Mouse (Mus musculus) liver, postnatal 0 days (tissue): Measurements from ENCODE around the gene Srp72. TPM values are rescaled to one million over a fixed set of nuclear protein-coding genes. Genes with fewer than 3 reads are reported as not detected.
A peak's percentile ranks its signal among the peaks of the same experiment; 100 is the strongest.

Experiments used
- ATAC-seq: fragments of 200-750 bp; cut with Nextera tagmentation; 2 replicates; pipeline ENCODE4 v1.8.0; 2017; ENCODE audit warnings: mild to moderate bottlenecking, moderate library complexity
- DNase-seq: peaks from one replicate; pipeline ENCODE4 v3.0.0-alpha.2; 2016
- H3K27ac ChIP-seq: fragments of 300-500 bp; sonication (generic); 2 replicates; pipeline ENCODE4 v1.5.1; 2014; ENCODE audit warnings: antibody characterized with exemption, moderate library complexity, mild to moderate bottlenecking, low read depth
- H3K27me3 ChIP-seq: fragments of 300-500 bp; sonication (generic); 2 replicates; pipeline ENCODE4 v1.6.1; 2014; ENCODE audit warnings: low read length, control low read depth, mixed read lengths; ENCODE audit not compliant: insufficient read depth
- H3K36me3 ChIP-seq: fragments of 300-500 bp; sonication (generic); replicated peaks from 2 replicates; pipeline ENCODE4 v1.6.1; 2014; ENCODE audit warnings: mild to moderate bottlenecking, control low read depth, low read length, moderate library complexity, mixed read lengths; ENCODE audit not compliant: insufficient read depth
- H3K4me1 ChIP-seq: fragments of 300-500 bp; sonication (generic); 2 replicates; pipeline ENCODE4 v1.6.1; 2014; ENCODE audit warnings: antibody characterized with exemption, mild to moderate bottlenecking, control low read depth; ENCODE audit not compliant: insufficient read depth
- H3K4me2 ChIP-seq: fragments of 300-500 bp; sonication (generic); 2 replicates; pipeline ENCODE4 v1.6.1; 2014; ENCODE audit warnings: low read depth, mild to moderate bottlenecking, low read length, moderate library complexity, mixed read lengths
- H3K4me3 ChIP-seq: fragments of 300-500 bp; sonication (generic); 2 replicates; pipeline ENCODE4 v1.5.1; 2014; ENCODE audit warnings: low read depth, low read length
- H3K9ac ChIP-seq: fragments of 300-500 bp; sonication (generic); replicated peaks from 2 replicates; pipeline ENCODE4 v1.6.1; 2014; ENCODE audit warnings: mild to moderate bottlenecking, moderate library complexity
- H3K9me3 ChIP-seq: fragments of 300-500 bp; sonication (generic); 2 replicates; pipeline ENCODE4 v1.6.1; 2016; ENCODE audit warnings: mild to moderate bottlenecking, control low read depth, low read length, mixed read lengths
- CTCF ChIP-seq: sonication (generic); IDR thresholded peaks from 2 replicates; pipeline ENCODE4 v1.5.1; 2016; ENCODE audit warnings: antibody characterized with exemption, low read depth
- EP300 ChIP-seq: IDR thresholded peaks from 2 replicates; pipeline ENCODE4 v1.6.1; 2016; ENCODE audit warnings: antibody characterized with exemption, low read depth, mild to moderate bottlenecking
- WGBS: fragments of 180-500 bp; shearing (Covaris S2); extraction: QIAGEN DNeasy Blood & Tissue Kit; methylation state at CpG from one replicate; pipeline ENCODE4 v1.1.7; 2014; ENCODE audit not compliant: insufficient replicate concordance; 5-methylcytosine and 5-hydroxymethylcytosine counted together
- polyA plus RNA-seq: library from polyadenylated mRNA; unstranded; fragments of >200 nt; fragmentation: Nextera tagmentation; extraction: Ambion mirVana; gene quantifications from 2 replicates; pipeline ENCODE4 v1.2.1, GENCODE M21; 2015

Gene Srp72
- polyA plus RNA-seq, 1 experiment from 2014 or later, result 34.4 TPM

- Histone ChIP-seq H3K36me3 (peaks cover 8% of the 10 kb centered on the region), H3K4me3 (no peak overlapping the region), H3K4me2 (no peak overlapping the region), H3K4me1 (peaks cover 15% of the 10 kb centered on the region), H3K27me3 (no peaks in the 10 kb centered on the region), H3K9ac (no peak overlapping the region), H3K9me3 (no peaks in the 10 kb centered on the region), H3K27ac (peak overlapping the region; percentile 34; the same call in 1 of the 2 replicates)
- WGBS, result 67% methylated on average over 4 of the region's 4 CpGs
- ATAC-seq (peak; percentile 84), DNase-seq (no peak)
- TF ChIP-seq EP300 (no peak), CTCF (no peak)
Observed at GRCm38 (mm10) chr5:76942505-76942904, 32.0 kb upstream of the Srp72 start.

GRCm38 (mm10) chr5:76944965-76945677, 29.4 kb upstream of the Srp72 start:
- no peak overlapping the region for H3K27ac ChIP-seq
- H3K36me3 ChIP-seq, result peaks cover 5% of the 10 kb centered on the region; the same call in 1 of the 2 replicates
- H3K9ac ChIP-seq, result no peak overlapping the region
- H3K4me3 ChIP-seq, result no peak overlapping the region
- TF ChIP-seq CTCF (no peak), EP300 (no peak)
- H3K9me3 ChIP-seq, result no peaks in the 10 kb centered on the region
- WGBS, result 59% methylated on average over 6 of the region's 6 CpGs
- no peaks in the 10 kb centered on the region for H3K27me3 ChIP-seq
- DNase-seq (no peak), ATAC-seq (no peak)
- no peak overlapping the region for H3K4me2 ChIP-seq
- H3K4me1 ChIP-seq, result peaks cover 32% of the 10 kb centered on the region

GRCm38 (mm10) chr5:76945678-76946033, 28.8 kb upstream of the Srp72 start:
- ATAC-seq, result no peak
- Histone ChIP-seq H3K9ac (no peak overlapping the region), H3K9me3 (no peaks in the 10 kb centered on the region), H3K27ac (no peak overlapping the region), H3K27me3 (no peaks in the 10 kb centered on the region), H3K4me2 (no peak overlapping the region), H3K4me3 (no peak overlapping the region), H3K4me1 (peaks cover 37% of the 10 kb centered on the region), H3K36me3 (peaks cover 5% of the 10 kb centered on the region; the same call in 1 of the 2 replicates)
- 75% methylated on average over 2 of the region's 2 CpGs for WGBS
- TF ChIP-seq CTCF (no peak), EP300 (no peak)
- DNase-seq, result no peak

- Histone ChIP-seq H3K27me3 (no peaks in the 10 kb centered on the region), H3K27ac (no peak overlapping the region)
- 57% methylated on average over 4 of the region's 4 CpGs for WGBS
Observed at GRCm38 (mm10) chr5:76947142-76947541, 27.3 kb upstream of the Srp72 start.

GRCm38 (mm10) chr5:76947758-76948157, 26.7 kb upstream of the Srp72 start:
- DNase-seq, result no peak
- Histone ChIP-seq H3K4me1 (peaks cover 46% of the 10 kb centered on the region), H3K4me3 (no peak overlapping the region), H3K4me2 (no peak overlapping the region), H3K9me3 (no peaks in the 10 kb centered on the region), H3K9ac (no peak overlapping the region), H3K27me3 (no peaks in the 10 kb centered on the region), H3K27ac (no peak overlapping the region), H3K36me3 (peaks cover 5% of the 10 kb centered on the region; the same call in 1 of the 2 replicates)
- TF ChIP-seq CTCF (no peak), EP300 (no peak)
- WGBS, result 82% methylated on average over 4 of the region's 4 CpGs
- no peak for ATAC-seq

More at GRCm38 (mm10) chr5:76947142-76947541, 27.3 kb upstream of the Srp72 start:
- H3K4me1 ChIP-seq, result peaks cover 40% of the 10 kb centered on the region
- no peak overlapping the region for H3K4me3 ChIP-seq
- no peaks in the 10 kb centered on the region for H3K9me3 ChIP-seq
- H3K9ac ChIP-seq, result no peak overlapping the region
- H3K4me2 ChIP-seq, result no peak overlapping the region
- ATAC-seq (no peak), DNase-seq (no peak)
- H3K36me3 ChIP-seq, result peaks cover 5% of the 10 kb centered on the region; the same call in 1 of the 2 replicates
- TF ChIP-seq CTCF (no peak), EP300 (no peak)

- no peak for ATAC-seq
- H3K9ac ChIP-seq, result peak overlapping the region; percentile 61
Observed at GRCm38 (mm10) chr5:76950343-76951105, 24.0 kb upstream of the Srp72 start.

More at GRCm38 (mm10) chr5:76950343-76951105, 24.0 kb upstream of the Srp72 start:
- peaks cover 9% of the 10 kb centered on the region for H3K36me3 ChIP-seq
- no peak for TF ChIP-seq EP300
- TF ChIP-seq CTCF, result no peak
- peaks cover 62% of the 10 kb centered on the region for H3K4me1 ChIP-seq
- peak overlapping the region; percentile 83 for H3K27ac ChIP-seq
- H3K4me2 ChIP-seq, result peak overlapping the region; percentile 97
- no peaks in the 10 kb centered on the region for H3K9me3 ChIP-seq
- DNase-seq, result no peak
- 2% methylated on average over 24 of the region's 24 CpGs for WGBS
- H3K4me3 ChIP-seq, result peak overlapping the region; percentile 66
- no peaks in the 10 kb centered on the region for H3K27me3 ChIP-seq
